18 mouse cellular contexts compared by ENCODE assay signal in the genomic region with DNA sequence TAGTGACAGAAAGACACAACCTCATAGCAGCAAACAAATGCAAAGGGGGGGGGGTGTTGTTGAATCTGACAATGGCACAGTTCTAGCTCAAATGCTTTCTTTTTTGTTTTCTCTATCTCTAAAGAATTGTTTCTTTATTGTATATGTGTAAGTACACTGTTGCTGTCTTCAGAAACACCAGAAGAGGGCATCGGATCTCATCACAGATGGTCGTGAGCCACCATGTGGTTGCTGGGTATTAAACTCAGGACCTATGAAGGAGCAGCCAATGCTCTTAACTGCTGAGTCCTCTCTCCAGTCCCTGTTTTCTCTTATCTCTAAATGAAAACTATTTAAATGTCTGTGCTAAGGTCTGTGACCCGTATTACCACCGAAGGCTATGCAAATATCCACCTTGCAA.
DNase-seq lines count a peak whose midpoint lies in the region; ATAC-seq and TF ChIP-seq lines count a peak whose summit lies in the region.
"Had no signal": no experiment of that assay in that cellular context is flagged by ENCODE, and none has a peak within 500 bp of the region (broad histone marks: within the 10 kb centered on the region; RNA-seq: fewer than 3 reads in every experiment).

No protein-coding gene starts in this region.

- TF ChIP-seq RAD21 in MEL (IDR thresholded peaks at IDR 0.05; ENCODE audit: low read depth, low read length) = 0 out of 2 replicates have a peak, but pooled peaks have one; percentile 1

- no peak for TF ChIP-seq POLR2A in MEL (IDR thresholded peaks at IDR 0.05; ENCODE audit: control insufficient read depth in 1 of 2, insufficient read depth in 1 of 2, low read depth in 1 of 2, low read length in 2 of 2, poor library complexity in 1 of 2)

- peaks cover 12% of the 10 kb centered on the region for H3K4me1 ChIP-seq in heart, embryonic 12.5 days (replicated peaks)
- H3K4me1 ChIP-seq in MEL (ENCODE audit: control insufficient read depth in 1 of 2, insufficient read depth in 2 of 2, low read length in 2 of 2) = peaks cover 22 to 41% of the 10 kb centered on the region in 2 experiments

- WGBS in heart, embryonic 12.5 days = 65% methylated on average over 4 of the region's 4 CpGs

- DNase-seq in heart, adult 11 months = peak; percentile 64
- DNase-seq in left cerebral cortex, adult 2 months (ENCODE audit: extremely low spot score in 1 of 2, low spot score in 2 of 2) = no peak
- no peak for DNase-seq in left cerebral cortex, postnatal 36 days (ENCODE audit: low spot score in 2 of 2)
- DNase-seq in 416B (ENCODE audit: low read depth) = peak; percentile 22
- peak; percentile 31 for DNase-seq in MEL (ENCODE audit: low read depth, low spot score)
- DNase-seq in layer of hippocampus, postnatal 36 days = no peak
- DNase-seq: adrenal gland, postnatal 36 days; gastrocnemius, postnatal 14 days; kidney, adult 8-10 months; right cerebral cortex, postnatal 4 days; thymus, postnatal 25 days had no signal

- ATAC-seq in heart, embryonic 12.5 days (ENCODE audit: insufficient number of reproducible peaks, low FRiP score) = no peak
- ATAC-seq in megakaryocyte-erythroid progenitor cell, adult 5-6 weeks (replicated peaks; ENCODE audit: low FRiP score, low TSS enrichment, poor library complexity, severe bottlenecking) = no peak

- TF ChIP-seq CTCF in left cerebral cortex, adult 2 months (IDR thresholded peaks at IDR 0.05) = peak; percentile 24
- TF ChIP-seq CTCF in MEL (IDR thresholded peaks at IDR 0.05 in 2 of 3, conservative IDR thresholded peaks at IDR 0.05 in 1 of 3; ENCODE audit: control insufficient read depth in 1 of 3, insufficient read depth in 1 of 3, low read depth in 2 of 3, low read length in 3 of 3, poor library complexity in 1 of 3, severe bottlenecking in 1 of 3) = peak in 2 of 3 experiments; percentile 23 to 49; a peak in 3 of 6 replicates

- H3K27ac ChIP-seq in heart, embryonic 12.5 days (ENCODE audit: poor library complexity, severe bottlenecking) = no peak overlapping the region
- no peak overlapping the region for H3K27ac ChIP-seq in left cerebral cortex, adult 2 months
- H3K27ac ChIP-seq in MEL (ENCODE audit: control insufficient read depth, low read depth, low read length) = no peak overlapping the region
- H3K27ac ChIP-seq: embryonic facial prominence, embryonic 12.5 days; heart, embryonic 10.5 days; limb, embryonic 12.5 days; liver, embryonic 14.5 days; midbrain, embryonic 10.5 days had no signal

- H3K9ac ChIP-seq in heart, embryonic 12.5 days = no peak overlapping the region
- H3K9ac ChIP-seq in MEL (ENCODE audit: control insufficient read depth, low read depth, low read length, poor library complexity, severe bottlenecking) = no peak overlapping the region
- H3K9ac ChIP-seq: embryonic facial prominence, embryonic 12.5 days; limb, embryonic 12.5 days; liver, embryonic 14.5 days had no signal

- H3K36me3 ChIP-seq in heart, embryonic 12.5 days = no peaks in the 10 kb centered on the region
- peaks cover 0 to 44% of the 10 kb centered on the region in 2 experiments; a peak in 2 of 4 replicates for H3K36me3 ChIP-seq in MEL (ENCODE audit: control insufficient read depth in 1 of 2, insufficient read depth in 2 of 2, low read length in 2 of 2)
- H3K36me3 ChIP-seq: embryonic facial prominence, embryonic 12.5 days; heart, embryonic 10.5 days; limb, embryonic 12.5 days; midbrain, embryonic 10.5 days had no signal

- intact Hi-C loops in left cerebral cortex, adult 2 months (cut with DNase I) = no loop called here
- intact Hi-C loops in left cerebral cortex, postnatal 36 days (cut with DNase I) = no loop called here

- no peaks in the 10 kb centered on the region for H3K9me3 ChIP-seq in heart, embryonic 12.5 days (replicated peaks)
- H3K9me3 ChIP-seq in MEL (replicated peaks; ENCODE audit: insufficient read depth, low read length) = no peaks in the 10 kb centered on the region
- H3K9me3 ChIP-seq: embryonic facial prominence, embryonic 12.5 days; heart, embryonic 10.5 days; limb, embryonic 12.5 days; midbrain, embryonic 10.5 days had no signal

- no peaks in the 10 kb centered on the region for H3K79me2 ChIP-seq in MEL (ENCODE audit: control insufficient read depth, insufficient read depth, low read length, poor library complexity)

- TF ChIP-seq EP300 in MEL (IDR thresholded peaks at IDR 0.05; ENCODE audit: low read depth in 1 of 2, low read length in 2 of 2) = no peak

- no peak overlapping the region for H3K4me2 ChIP-seq in heart, embryonic 12.5 days
- H3K4me2 ChIP-seq: embryonic facial prominence, embryonic 12.5 days; limb, embryonic 12.5 days had no signal

- peaks cover 12% of the 10 kb centered on the region; the same call in 1 of the 2 replicates for H3K27me3 ChIP-seq in heart, embryonic 12.5 days (replicated peaks)
- H3K27me3 ChIP-seq in MEL (ENCODE audit: control insufficient read depth in 1 of 2, insufficient read depth in 2 of 2, low read length in 2 of 2) = no peaks in the 10 kb centered on the region
- H3K27me3 ChIP-seq: embryonic facial prominence, embryonic 12.5 days; limb, embryonic 12.5 days had no signal

- H3K4me3 ChIP-seq in heart, embryonic 12.5 days = no peak overlapping the region
- H3K4me3 ChIP-seq in left cerebral cortex, adult 2 months = no peak overlapping the region
- no peak overlapping the region for H3K4me3 ChIP-seq in MEL (ENCODE audit: control insufficient read depth in 1 of 2, insufficient read depth in 1 of 2, low read depth in 2 of 2, low read length in 2 of 2)
- H3K4me3 ChIP-seq: embryonic facial prominence, embryonic 12.5 days; heart, embryonic 10.5 days; limb, embryonic 12.5 days; midbrain, embryonic 10.5 days had no signal

TF ChIP-seq in MEL, 35 proteins besides CTCF, POLR2A, EP300 and RAD21:
- TF ChIP-seq MAFK (IDR thresholded peaks at IDR 0.05; ENCODE audit: borderline replicate concordance, low read depth, low read length) (no peak), SMC3 (IDR thresholded peaks at IDR 0.05; ENCODE audit: low read depth, low read length) (peak; percentile 29; the same call in 1 of the 2 replicates), TAL1 (IDR thresholded peaks at IDR 0.05; ENCODE audit: low read length) (no peak), CHD2 (IDR thresholded peaks at IDR 0.05; ENCODE audit: low read length) (no peak), TCF12 (IDR thresholded peaks at IDR 0.05; ENCODE audit: low read depth, low read length) (no peak), MXI1 (IDR thresholded peaks at IDR 0.05; ENCODE audit: low read depth, low read length) (0 out of 2 replicates have a peak, but pooled peaks have one; percentile 11), GABPA (IDR thresholded peaks at IDR 0.05; ENCODE audit: low read depth, low read length) (no peak)

Comparison
In these comparisons a context has a peak if more than half of its experiments do, and no peak if none do; other contexts are left out.
1. DNase-seq: peak in heart, adult 11 months (single experiment), 416B (single experiment) and MEL (single experiment); none in left cerebral cortex, adult 2 months (0 of 2), left cerebral cortex, postnatal 36 days (0 of 2) and layer of hippocampus, postnatal 36 days (0 of 2).